Mouse (Mus musculus) MEL (cell line): ENCODE measurements around the gene Ticam1. TPM values are rescaled to one million over a fixed set of nuclear protein-coding genes. Genes with fewer than 3 reads are reported as not detected.

Source experiments
- DNase-seq: peaks from one replicate; pipeline ENCODE4 v3.0.0; 2011; ENCODE audit warnings: low read depth, low spot score
- H3K27ac ChIP-seq: 2 replicates; pipeline ENCODE4 v1.5.1; 2012; ENCODE audit warnings: low read depth, mild to moderate bottlenecking, control low read depth, low read length, moderate library complexity; ENCODE audit not compliant: control insufficient read depth
- H3K27me3 ChIP-seq, 2 experiments: fragments of 150-350 bp in 1 of 2; sonication (generic) in 1 of 2; 2 replicates each; pipeline ENCODE4 v1.6.1; 2012; ENCODE audit warnings: low read length in 2 of 2, mild to moderate bottlenecking in 2 of 2, improper control_type of control experiment in 1 of 2, moderate library complexity in 1 of 2; ENCODE audit not compliant: insufficient read depth in 2 of 2, control insufficient read depth in 1 of 2
- H3K36me3 ChIP-seq, 2 experiments: 2 replicates each; pipeline ENCODE4 v1.6.1; 2012 to 2014; ENCODE audit warnings: low read length in 2 of 2, improper control_type of control experiment in 1 of 2, inconsistent platforms in 1 of 2, mild to moderate bottlenecking in 1 of 2; ENCODE audit not compliant: insufficient read depth in 2 of 2, control insufficient read depth in 1 of 2
- H3K4me1 ChIP-seq, 2 experiments: fragments of 150-350 bp in 1 of 2; sonication (generic) in 1 of 2; 2 replicates each; pipeline ENCODE4 v1.6.1; 2012; ENCODE audit warnings: low read length in 2 of 2, improper control_type of control experiment in 1 of 2, mild to moderate bottlenecking in 1 of 2; ENCODE audit not compliant: insufficient read depth in 2 of 2, control insufficient read depth in 1 of 2
- H3K4me3 ChIP-seq, 2 experiments: fragments of 150-350 bp in 1 of 2; sonication (generic) in 1 of 2; 2 replicates each; pipeline ENCODE4 v1.5.1; 2012; ENCODE audit warnings: low read depth in 2 of 2, low read length in 2 of 2, mild to moderate bottlenecking in 2 of 2, moderate library complexity in 2 of 2, control low read depth in 1 of 2, improper control_type of control experiment in 1 of 2; ENCODE audit not compliant: control insufficient read depth in 1 of 2, insufficient read depth in 1 of 2
- H3K79me2 ChIP-seq: 2 replicates; pipeline ENCODE4 v1.6.1; 2012; ENCODE audit warnings: mild to moderate bottlenecking, low read length, moderate library complexity; ENCODE audit not compliant: control insufficient read depth, poor library complexity, insufficient read depth
- H3K9ac ChIP-seq: 2 replicates; pipeline ENCODE4 v1.6.1; 2012; ENCODE audit warnings: low read depth, mild to moderate bottlenecking, control low read depth, low read length, moderate library complexity; ENCODE audit not compliant: control insufficient read depth, poor library complexity, severe bottlenecking
- H3K9me3 ChIP-seq: fragments of 150-350 bp; sonication (generic); replicated peaks from 2 replicates; pipeline ENCODE4 v1.6.1; 2012; ENCODE audit warnings: mild to moderate bottlenecking, low read length, improper control_type of control experiment, moderate library complexity; ENCODE audit not compliant: insufficient read depth
- CTCF ChIP-seq, 3 experiments: IDR thresholded peaks in 2 of 3; conservative IDR thresholded peaks in 1 of 3; 2 replicates each; pipeline ENCODE4 v1.5.1; 2011 to 2012; ENCODE audit warnings: low read length in 3 of 3, low read depth in 2 of 3, mild to moderate bottlenecking in 2 of 3, improper control_type of control experiment in 1 of 3, inconsistent platforms in 1 of 3, mixed read lengths in 1 of 3, moderate library complexity in 1 of 3; ENCODE audit not compliant: control insufficient read depth in 1 of 3, insufficient read depth in 1 of 3, poor library complexity in 1 of 3, severe bottlenecking in 1 of 3
- ETS1 ChIP-seq: IDR thresholded peaks from 2 replicates; pipeline ENCODE4 v1.6.1; 2012; ENCODE audit warnings: low read depth, mild to moderate bottlenecking, inconsistent platforms, low read length, improper control_type of control experiment, moderate library complexity
- GATA1 ChIP-seq: IDR thresholded peaks from 2 replicates; pipeline ENCODE4 v1.6.1; 2011; ENCODE audit warnings: low read depth, low read length, improper control_type of control experiment
- HCFC1 ChIP-seq: IDR thresholded peaks from 2 replicates; pipeline ENCODE4 v1.6.1; 2012; ENCODE audit warnings: low read depth, mild to moderate bottlenecking, inconsistent platforms, low read length, improper control_type of control experiment, moderate library complexity
- MAFK ChIP-seq: IDR thresholded peaks from 2 replicates; pipeline ENCODE4 v1.6.1; 2011; ENCODE audit warnings: low read depth, mild to moderate bottlenecking, low read length, improper control_type of control experiment, borderline replicate concordance
- MAX ChIP-seq: IDR thresholded peaks from 2 replicates; pipeline ENCODE4 v1.6.1; 2011; ENCODE audit warnings: low read length, improper control_type of control experiment
- MAZ ChIP-seq: IDR thresholded peaks from 2 replicates; pipeline ENCODE4 v1.6.1; 2012; ENCODE audit warnings: low read depth, mild to moderate bottlenecking, inconsistent platforms, low read length, improper control_type of control experiment
- MEF2A ChIP-seq: IDR thresholded peaks from 2 replicates; pipeline ENCODE4 v1.6.1; 2014; ENCODE audit warnings: low read depth, mild to moderate bottlenecking, inconsistent platforms, low read length, improper control_type of control experiment; ENCODE audit not compliant: poor library complexity, insufficient replicate concordance, severe bottlenecking; ENCODE audit errors: extremely low read depth
- MXI1 ChIP-seq: IDR thresholded peaks from 2 replicates; pipeline ENCODE4 v1.6.1; 2011; ENCODE audit warnings: mild to moderate bottlenecking, low read depth, low read length, improper control_type of control experiment
- NELFE ChIP-seq: IDR thresholded peaks from 2 replicates; pipeline ENCODE4 v1.6.1; 2011; ENCODE audit warnings: low read depth, low read length, improper control_type of control experiment
- POLR2A ChIP-seq, 2 experiments: IDR thresholded peaks; 2 replicates each; pipeline ENCODE4 v1.6.1; 2011 to 2012; ENCODE audit warnings: low read length in 2 of 2, mild to moderate bottlenecking in 2 of 2, control low read depth in 1 of 2, improper control_type of control experiment in 1 of 2, low read depth in 1 of 2, moderate library complexity in 1 of 2; ENCODE audit not compliant: control insufficient read depth in 1 of 2, insufficient read depth in 1 of 2, poor library complexity in 1 of 2
- POLR2AphosphoS5 ChIP-seq: IDR thresholded peaks from 2 replicates; pipeline ENCODE4 v1.6.1; 2012; ENCODE audit warnings: low read depth, borderline replicate concordance, mild to moderate bottlenecking, inconsistent platforms, low read length, moderate library complexity, mixed read lengths
- RAD21 ChIP-seq: IDR thresholded peaks from 2 replicates; pipeline ENCODE4 v1.6.1; 2011; ENCODE audit warnings: mild to moderate bottlenecking, low read depth, low read length, improper control_type of control experiment
- SIN3A ChIP-seq: IDR thresholded peaks from 2 replicates; pipeline ENCODE4 v1.6.1; 2012; ENCODE audit warnings: low read length, improper control_type of control experiment, inconsistent platforms
- SMC3 ChIP-seq: IDR thresholded peaks from 2 replicates; pipeline ENCODE4 v1.6.1; 2011; ENCODE audit warnings: low read depth, low read length, improper control_type of control experiment
- USF1 ChIP-seq: IDR thresholded peaks from 2 replicates; pipeline ENCODE4 v1.6.1; 2014; ENCODE audit warnings: low read depth, mild to moderate bottlenecking, inconsistent platforms, low read length, improper control_type of control experiment, moderate library complexity
- USF2 ChIP-seq, 2 experiments: IDR thresholded peaks; 2 replicates each; pipeline ENCODE4 v1.6.1; 2011 to 2012; ENCODE audit warnings: improper control_type of control experiment in 2 of 2, low read length in 2 of 2, borderline replicate concordance in 1 of 2, inconsistent platforms in 1 of 2, low read depth in 1 of 2, mild to moderate bottlenecking in 1 of 2; ENCODE audit not compliant: insufficient read depth in 1 of 2
- ZNF384 ChIP-seq: IDR thresholded peaks from 2 replicates; pipeline ENCODE4 v1.6.1; 2012; ENCODE audit warnings: low read depth, mild to moderate bottlenecking, inconsistent platforms, low read length, improper control_type of control experiment
- polyA plus RNA-seq, 2 experiments: library from polyadenylated mRNA; stranded (reverse) in 1 of 2; unstranded in 1 of 2; fragments of >175 nt in 1 of 2; fragments of >200 nt in 1 of 2; gene quantifications; 2 replicates each; pipeline versions ENCODE4 v1.2.1 to v1.2.4; 2012; ENCODE audit warnings: low replicate concordance in 2 of 2, low read depth in 1 of 2; ENCODE audit not compliant: insufficient read length in 2 of 2, insufficient read depth in 1 of 2, missing spikeins in 1 of 2
- total RNA-seq: library from RNA; depleted of rRNA; stranded (reverse); fragments of 300-350 nt; gene quantifications from 2 replicates; pipeline ENCODE4 v1.2.3, GENCODE M21; 2012

Gene Ticam1
- total and polyA plus RNA-seq, 3 experiments: 4.6 to 8.7 TPM; not detected in 1

GRCm38 (mm10) chr17:56255429-56255828 lies 21.2 kb downstream of the Ticam1 start (continued):
- peak; percentile 28 to 79 (median 60) for TF ChIP-seq CTCF (IDR thresholded peaks at IDR 0.05 in 2 of 3, conservative IDR thresholded peaks at IDR 0.05 in 1 of 3; ENCODE audit: control insufficient read depth in 1 of 3, insufficient read depth in 1 of 3, low read depth in 2 of 3, low read length in 3 of 3, poor library complexity in 1 of 3, severe bottlenecking in 1 of 3)
- TF ChIP-seq POLR2A (IDR thresholded peaks at IDR 0.05; ENCODE audit: control insufficient read depth in 1 of 2, insufficient read depth in 1 of 2, low read depth in 1 of 2, low read length in 2 of 2, poor library complexity in 1 of 2): no peak
- TF ChIP-seq, all 39 proteins: peak for 12

DNA sequence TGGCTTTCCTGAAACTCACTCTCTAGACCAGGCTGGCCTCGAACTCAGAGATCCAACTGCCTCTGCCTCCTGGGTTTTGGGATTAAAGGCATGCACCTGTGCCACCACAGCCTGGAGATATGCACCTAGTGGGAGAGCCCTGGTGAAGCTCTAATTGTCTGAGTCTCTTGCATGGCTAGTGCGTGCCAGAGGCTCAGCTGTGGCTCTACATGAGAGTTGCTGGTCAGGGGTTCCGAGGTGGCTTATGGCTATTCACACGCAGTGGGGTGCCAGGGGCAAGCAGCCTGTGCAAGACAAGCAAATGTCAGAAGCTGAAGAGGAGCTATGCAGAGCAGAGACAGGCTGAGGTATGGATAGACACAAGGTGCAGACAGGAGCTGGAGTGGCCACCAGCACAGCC lies 21.9 kb downstream of the Ticam1 start:
- Histone ChIP-seq H3K4me3 (no peak overlapping the region), H3K36me3 (peaks cover 0 to 20% of the 10 kb centered on the region in 2 experiments; a peak in 2 of 4 replicates), H3K9ac (peak overlapping the region; percentile 72; the same call in 1 of the 2 replicates), H3K27me3 (no peaks in the 10 kb centered on the region), H3K9me3 (no peaks in the 10 kb centered on the region), H3K4me1 (peaks cover 0 to 28% of the 10 kb centered on the region in 2 experiments; a peak in 2 of 4 replicates), H3K79me2 (peaks cover 29% of the 10 kb centered on the region), H3K27ac (no peak overlapping the region)
- DNase-seq: no peak
- TF ChIP-seq GATA1 (no peak), MAFK (no peak), USF1 (no peak), SIN3A (no peak), ETS1 (no peak), ZNF384 (no peak), MAZ (no peak), MXI1 (no peak), CTCF (IDR thresholded peaks at IDR 0.05 in 2 of 3, conservative IDR thresholded peaks at IDR 0.05 in 1 of 3; ENCODE audit: control insufficient read depth in 1 of 3, insufficient read depth in 1 of 3, low read depth in 2 of 3, low read length in 3 of 3, poor library complexity in 1 of 3, severe bottlenecking in 1 of 3) (no peak), MEF2A (no peak), USF2 (IDR thresholded peaks at IDR 0.05; ENCODE audit: borderline replicate concordance in 1 of 2, insufficient read depth in 1 of 2, low read depth in 1 of 2, low read length in 2 of 2) (no peak), NELFE (no peak), POLR2AphosphoS5 (no peak), RAD21 (no peak), POLR2A (IDR thresholded peaks at IDR 0.05; ENCODE audit: control insufficient read depth in 1 of 2, insufficient read depth in 1 of 2, low read depth in 1 of 2, low read length in 2 of 2, poor library complexity in 1 of 2) (no peak), MAX (no peak), SMC3 (no peak), HCFC1 (no peak)
